Mouse (Mus musculus) embryo, embryonic 10.5 days (tissue): ENCODE data around the gene Vmn1r16.
"Not testable (repeated sequence)": the region's sequence is repeated elsewhere in the genome, so short reads cannot be mapped to it uniquely, and the experiment has no call there.

Experiments used
- DNase-seq: peaks from one replicate; pipeline ENCODE4 v3.0.0-alpha.2; 2015; ENCODE audit warnings: low spot score

Gene Vmn1r16

GRCm38 (mm10) chr6:57329394-57329793 is at the start of gene Vmn1r16:
Gene Vmn1r16 (minus strand): TSS chr6:57329494.
- DNase-seq, result no peak

- DNase-seq, result no peak
These were observed 38.2 kb upstream of the Vmn1r16 start for GRCm38 (mm10) chr6:57367496-57367895.

DNA sequence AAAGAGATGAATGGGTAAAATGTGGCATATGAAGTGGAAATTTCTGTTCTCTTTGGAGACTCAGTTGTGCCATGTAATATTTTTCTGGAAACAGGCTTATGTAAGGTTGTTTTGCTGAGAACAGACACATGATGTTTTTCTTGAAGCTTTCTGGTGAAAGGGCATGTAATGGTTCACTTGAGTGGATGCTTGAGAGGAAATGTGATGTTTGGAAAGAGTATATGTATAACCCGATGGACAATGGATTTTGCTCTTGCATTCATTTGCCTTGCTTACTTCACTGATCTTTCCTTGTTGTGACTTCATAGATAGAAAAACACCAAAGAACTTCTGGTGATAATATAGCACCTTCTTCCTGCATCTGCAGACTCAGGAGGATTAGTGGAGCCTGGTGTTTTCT is 36.6 kb upstream of the Vmn1r16 start:
- not testable (repeated sequence) for DNase-seq

- no peak for DNase-seq
These were observed 34.3 kb upstream of the Vmn1r16 start, which contains the start of gene Vmn1r17 for GRCm38 (mm10) chr6:57363627-57364026. Gene Vmn1r17 (minus strand): TSS chr6:57363727.

DNA sequence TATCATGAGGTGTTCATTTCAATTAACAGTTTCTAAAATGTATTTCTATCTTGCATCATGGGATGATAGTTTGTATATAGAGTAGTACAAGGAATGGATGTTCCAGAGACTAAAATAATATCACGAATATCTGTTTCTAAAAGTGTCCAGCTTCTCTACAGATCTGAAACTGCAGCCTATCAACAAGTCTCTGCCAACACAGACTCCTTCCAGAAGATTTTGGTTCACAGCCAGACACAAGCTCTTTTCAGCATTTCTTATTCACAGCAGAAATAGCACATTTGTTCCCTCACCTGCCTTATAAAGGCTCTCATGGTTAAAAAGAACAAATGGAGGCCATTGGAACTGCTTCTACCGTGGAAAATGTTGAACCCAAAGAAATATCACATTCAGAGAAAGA is 27.6 kb upstream of the Vmn1r16 start:
- DNase-seq, result no peak

DNA sequence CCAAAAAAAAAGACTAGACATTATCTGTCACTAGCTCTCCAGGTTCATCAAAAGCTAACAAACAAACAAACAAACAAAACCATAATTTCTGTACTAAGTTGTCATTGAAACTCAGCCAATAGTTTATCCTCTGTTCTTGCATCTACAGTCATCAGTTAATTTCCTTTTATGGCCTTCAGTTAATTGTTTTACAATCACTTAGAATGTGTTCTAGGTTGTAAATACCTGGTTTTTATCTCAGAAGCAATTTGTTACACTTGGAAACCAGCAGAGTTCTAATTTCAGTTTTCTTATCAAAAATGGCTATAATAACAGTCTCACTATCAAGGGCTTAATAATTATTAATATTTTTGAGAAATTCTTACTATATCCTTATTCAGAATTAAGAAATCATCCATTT is 3.1 kb downstream of the Vmn1r16 start:
- DNase-seq, result no peak

GRCm38 (mm10) chr6:57278952-57279351 is 50.3 kb downstream of the Vmn1r16 start:
- DNase-seq, result no peak

- no peak for DNase-seq
These were observed 56.8 kb downstream of the Vmn1r16 start for GRCm38 (mm10) chr6:57272517-57272916.

- no peak for DNase-seq
These were observed 57.4 kb downstream of the Vmn1r16 start for GRCm38 (mm10) chr6:57271881-57272280.
